7 mouse cellular contexts compared by ENCODE assay signal in genomic region chr7:19561431-19561764, GRCm38 (mm10). TPM values are rescaled to one million over a fixed set of nuclear protein-coding genes. Genes with fewer than 3 reads are reported as not detected.
DNase-seq lines count a peak whose midpoint lies in the region; ATAC-seq lines count a peak whose summit lies in the region.

No protein-coding gene starts in this region.

- 0 out of 2 replicates have a peak, but pooled peaks have one; percentile 28 for ATAC-seq in neural tube, embryonic 11.5 days (ENCODE audit: insufficient read depth, low FRiP score, low TSS enrichment)
- ATAC-seq in forebrain, embryonic 13.5 days = no peak; the same call in 1 of the 2 replicates
- ATAC-seq in limb, embryonic 11.5 days (ENCODE audit: insufficient number of reproducible peaks, low FRiP score, low TSS enrichment, low read depth) = no peak
- ATAC-seq in stomach, embryonic 16.5 days (ENCODE audit: insufficient read depth, low FRiP score) = no peak

- no peak overlapping the region for H3K27ac ChIP-seq in neural tube, embryonic 11.5 days (ENCODE audit: low read depth, low read length)
- H3K27ac ChIP-seq in forebrain, embryonic 13.5 days = peak overlapping the region; percentile 92; the same call in 1 of the 2 replicates
- H3K27ac ChIP-seq in limb, embryonic 11.5 days (replicated peaks; ENCODE audit: low read depth, low read length) = peak overlapping the region; percentile 84; the same call in 1 of the 2 replicates
- peak overlapping the region; percentile 95 for H3K27ac ChIP-seq in stomach, embryonic 16.5 days (ENCODE audit: low read length)

- H3K27me3 ChIP-seq in neural tube, embryonic 11.5 days (ENCODE audit: control insufficient read depth, insufficient read depth, low read length) = no peaks in the 10 kb centered on the region
- no peaks in the 10 kb centered on the region for H3K27me3 ChIP-seq in forebrain, embryonic 13.5 days
- H3K27me3 ChIP-seq in limb, embryonic 11.5 days (ENCODE audit: control insufficient read depth, insufficient read depth, low read length) = no peaks in the 10 kb centered on the region
- H3K27me3 ChIP-seq in stomach, embryonic 16.5 days (ENCODE audit: control insufficient read depth, insufficient read depth, low read length) = no peaks in the 10 kb centered on the region

- H3K4me3 ChIP-seq in neural tube, embryonic 11.5 days (ENCODE audit: low read depth, low read length) = peak overlapping the region; percentile 96
- H3K4me3 ChIP-seq in forebrain, embryonic 13.5 days = peak overlapping the region; percentile 94
- peak overlapping the region; percentile 98 for H3K4me3 ChIP-seq in limb, embryonic 11.5 days (ENCODE audit: low read depth, low read length)
- peak overlapping the region; percentile 99 for H3K4me3 ChIP-seq in stomach, embryonic 16.5 days (replicated peaks; ENCODE audit: low read length)

- peak overlapping the region; percentile 96 for H3K4me2 ChIP-seq in neural tube, embryonic 11.5 days (ENCODE audit: low read depth)
- peak overlapping the region; percentile 99 for H3K4me2 ChIP-seq in forebrain, embryonic 13.5 days
- peak overlapping the region; percentile 99 for H3K4me2 ChIP-seq in limb, embryonic 11.5 days (ENCODE audit: low read depth, severe bottlenecking)
- H3K4me2 ChIP-seq in stomach, embryonic 16.5 days (ENCODE audit: low read depth, low read length) = peak overlapping the region; percentile 98

- 2% methylated on average over 11 of the region's 11 CpGs for WGBS in neural tube, embryonic 11.5 days
- 4% methylated on average over 11 of the region's 11 CpGs for WGBS in forebrain, embryonic 13.5 days
- under 1% methylated on average over 11 of the region's 11 CpGs for WGBS in limb, embryonic 11.5 days
- under 1% methylated on average over 11 of the region's 11 CpGs for WGBS in stomach, embryonic 16.5 days

- H3K36me3 ChIP-seq in neural tube, embryonic 11.5 days (ENCODE audit: control insufficient read depth, insufficient read depth, low read length) = peaks cover 13% of the 10 kb centered on the region
- peaks cover 36% of the 10 kb centered on the region for H3K36me3 ChIP-seq in forebrain, embryonic 13.5 days (ENCODE audit: poor library complexity, severe bottlenecking)
- H3K36me3 ChIP-seq in limb, embryonic 11.5 days (ENCODE audit: control insufficient read depth, insufficient read depth, low read length) = peaks cover 25% of the 10 kb centered on the region
- H3K36me3 ChIP-seq in stomach, embryonic 16.5 days (ENCODE audit: control insufficient read depth, insufficient read depth, low read length) = peaks cover 15% of the 10 kb centered on the region

- H3K9me3 ChIP-seq in neural tube, embryonic 11.5 days (ENCODE audit: control insufficient read depth, low read length) = no peaks in the 10 kb centered on the region
- H3K9me3 ChIP-seq in forebrain, embryonic 13.5 days (replicated peaks) = 0 out of 2 replicates have a peak, but pooled peaks cover 5% of the 10 kb centered on the region
- H3K9me3 ChIP-seq in limb, embryonic 11.5 days (ENCODE audit: control insufficient read depth, low read length) = no peaks in the 10 kb centered on the region
- H3K9me3 ChIP-seq in stomach, embryonic 16.5 days (replicated peaks; ENCODE audit: control insufficient read depth, low read length) = no peaks in the 10 kb centered on the region

- H3K9ac ChIP-seq in neural tube, embryonic 11.5 days (ENCODE audit: low read length) = peak overlapping the region; percentile 97
- H3K9ac ChIP-seq in forebrain, embryonic 13.5 days = peak overlapping the region; percentile 98
- peak overlapping the region; percentile 95 for H3K9ac ChIP-seq in limb, embryonic 11.5 days (ENCODE audit: low read length)
- H3K9ac ChIP-seq in stomach, embryonic 16.5 days (ENCODE audit: low read length) = peak overlapping the region; percentile 97

- H3K4me1 ChIP-seq in neural tube, embryonic 11.5 days (ENCODE audit: control insufficient read depth, insufficient read depth, low read length) = peaks cover 25% of the 10 kb centered on the region
- H3K4me1 ChIP-seq in forebrain, embryonic 13.5 days = peaks cover 48% of the 10 kb centered on the region
- peaks cover 17% of the 10 kb centered on the region for H3K4me1 ChIP-seq in limb, embryonic 11.5 days (ENCODE audit: control insufficient read depth, insufficient read depth, low read length)
- peaks cover 46% of the 10 kb centered on the region for H3K4me1 ChIP-seq in stomach, embryonic 16.5 days (ENCODE audit: control insufficient read depth, insufficient read depth, low read length)

- no peak for DNase-seq in neural tube, embryonic 11.5 days (ENCODE audit: low spot score)
- no peak for DNase-seq in neural tube, embryonic 10.5 days (ENCODE audit: extremely low spot score, low spot score)
- DNase-seq in limb, embryonic 11.5 days (ENCODE audit: low spot score) = no peak
- DNase-seq in left cerebral cortex, adult 8-10 months (ENCODE audit: low spot score in 2 of 2) = no peak
- DNase-seq in layer of hippocampus, adult 9-11 months = no peak

RNA-seq across cellular contexts. Expression of gene Ppp1r37, which starts 1.5 kb away (rescaled TPM):
- polyA plus RNA-seq in neural tube, embryonic 11.5 days (2014; fragmentation: Nextera tagmentation; extraction: Ambion mirVana) = 4.5 and 4.7 TPM in 2 replicates
- 22.4 and 23.6 TPM in 2 replicates for polyA plus RNA-seq in forebrain, embryonic 13.5 days (2015; fragmentation: Nextera tagmentation; extraction: Ambion mirVana)
- polyA plus RNA-seq in limb, embryonic 11.5 days (2014; fragmentation: Nextera tagmentation; extraction: Ambion mirVana) = 3.9 and 5.5 TPM in 2 replicates
- polyA plus RNA-seq in stomach, embryonic 16.5 days (2015; fragmentation: Nextera tagmentation; extraction: Ambion mirVana) = 19.1 and 20.4 TPM in 2 replicates
- 100 to 1,000 TPM; 118 to 134 (median 124) TPM for total RNA-seq in left cerebral cortex, adult 8-10 months (2022)

RNA-seq across cellular contexts. Expression of gene Zfp296, which starts 15.7 kb away (rescaled TPM):
- 0.44 and 0.57 TPM in 2 replicates for polyA plus RNA-seq in neural tube, embryonic 11.5 days (2014; fragmentation: Nextera tagmentation; extraction: Ambion mirVana)
- polyA plus RNA-seq in forebrain, embryonic 13.5 days (2015; fragmentation: Nextera tagmentation; extraction: Ambion mirVana) = 0.23 and 0.35 TPM in 2 replicates
- 0.21 and 0.52 TPM in 2 replicates for polyA plus RNA-seq in limb, embryonic 11.5 days (2014; fragmentation: Nextera tagmentation; extraction: Ambion mirVana)
- 2.8 and 3.7 TPM in 2 replicates for polyA plus RNA-seq in stomach, embryonic 16.5 days (2015; fragmentation: Nextera tagmentation; extraction: Ambion mirVana)
- 1 to 10 TPM; 1.6 to 1.9 (median 1.8) TPM for total RNA-seq in left cerebral cortex, adult 8-10 months (2022)

RNA-seq across cellular contexts. Expression of gene Gemin7, which starts 16.0 kb away (rescaled TPM):
- 161 and 171 TPM in 2 replicates for polyA plus RNA-seq in neural tube, embryonic 11.5 days (2014; fragmentation: Nextera tagmentation; extraction: Ambion mirVana)
- 130 TPM in 2 replicates for polyA plus RNA-seq in forebrain, embryonic 13.5 days (2015; fragmentation: Nextera tagmentation; extraction: Ambion mirVana)
- 183 and 185 TPM in 2 replicates for polyA plus RNA-seq in limb, embryonic 11.5 days (2014; fragmentation: Nextera tagmentation; extraction: Ambion mirVana)
- 141 and 153 TPM in 2 replicates for polyA plus RNA-seq in stomach, embryonic 16.5 days (2015; fragmentation: Nextera tagmentation; extraction: Ambion mirVana)
- total RNA-seq in left cerebral cortex, adult 8-10 months (2022) = 10 to 100 TPM; 44.2 to 59.5 (median 51.3) TPM

RNA-seq across cellular contexts. Expression of gene Clasrp, which starts 42.9 kb away (rescaled TPM):
- polyA plus RNA-seq in neural tube, embryonic 11.5 days (2014; fragmentation: Nextera tagmentation; extraction: Ambion mirVana) = 48.0 and 53.5 TPM in 2 replicates
- 54.0 and 55.7 TPM in 2 replicates for polyA plus RNA-seq in forebrain, embryonic 13.5 days (2015; fragmentation: Nextera tagmentation; extraction: Ambion mirVana)
- polyA plus RNA-seq in limb, embryonic 11.5 days (2014; fragmentation: Nextera tagmentation; extraction: Ambion mirVana) = 55.9 and 61.5 TPM in 2 replicates
- polyA plus RNA-seq in stomach, embryonic 16.5 days (2015; fragmentation: Nextera tagmentation; extraction: Ambion mirVana) = 28.6 and 35.2 TPM in 2 replicates
- total RNA-seq in left cerebral cortex, adult 8-10 months (2022) = 10 to 100 TPM; 74.8 to 89.4 (median 84.1) TPM

RNA-seq across cellular contexts. Expression of gene Nkpd1, which starts 43.8 kb away (rescaled TPM):
- polyA plus RNA-seq in neural tube, embryonic 11.5 days (2014; fragmentation: Nextera tagmentation; extraction: Ambion mirVana) = not detected in 2 replicates
- 0.15 and 0.21 TPM in 2 replicates for polyA plus RNA-seq in forebrain, embryonic 13.5 days (2015; fragmentation: Nextera tagmentation; extraction: Ambion mirVana)
- polyA plus RNA-seq in limb, embryonic 11.5 days (2014; fragmentation: Nextera tagmentation; extraction: Ambion mirVana) = 0.12 and 0.16 TPM in 2 replicates
- polyA plus RNA-seq in stomach, embryonic 16.5 days (2015; fragmentation: Nextera tagmentation; extraction: Ambion mirVana) = 1.8 and 3.3 TPM in 2 replicates
- total RNA-seq in left cerebral cortex, adult 8-10 months (2022) = 1 to 10 TPM in 2 of 4 experiments, under 1 TPM in 2; 0.83 to 1.7 (median 1.1) TPM
